Mouse (Mus musculus) megakaryocyte-erythroid progenitor cell, adult 5-6 weeks (primary cell): ENCODE results near the gene Irgq. TPM values are rescaled to one million over a fixed set of nuclear protein-coding genes. Genes with fewer than 3 reads are reported as not detected.

ENCODE experiments used
- ATAC-seq: replicated peaks from 2 replicates; pipeline ENCODE4 v1.8.0; 2016; ENCODE audit warnings: mild to moderate bottlenecking, inconsistent platforms; ENCODE audit not compliant: severe bottlenecking, poor library complexity, low FRiP score, low TSS enrichment
- total RNA-seq, 2 experiments: library from RNA; stranded (forward) in 1 of 2; stranded (reverse) in 1 of 2; fragments of 200-1000, 215-1000 nt in 1 of 2; fragments of >200 nt in 1 of 2; fragmentation: Nextera tagmentation in 1 of 2; gene quantifications; 2 replicates each; pipeline ENCODE4 v1.2.3; 2014 to 2017

Gene Irgq
- total RNA-seq, 2 experiments from 2014 or later, result 3.0 to 6.3 TPM

DNA sequence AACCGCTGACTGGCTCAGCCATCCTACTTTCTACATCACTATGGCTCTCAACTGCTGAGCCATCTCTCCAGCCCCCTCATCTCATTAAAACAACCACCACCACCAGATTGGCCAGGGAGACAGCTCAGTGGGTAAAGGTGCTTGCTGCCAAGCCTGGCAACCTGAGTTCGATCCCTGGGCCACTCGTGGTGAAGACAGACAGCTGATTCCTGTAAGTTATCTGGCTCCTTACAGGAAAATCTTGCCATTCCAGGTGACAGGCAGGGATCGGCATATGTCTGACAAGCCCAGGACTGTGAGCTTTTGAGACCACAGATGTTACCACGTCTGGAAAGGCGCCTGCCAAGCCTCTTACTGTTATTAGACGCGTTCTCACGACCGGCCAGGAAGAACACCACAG is 47.3 kb downstream of the Irgq start:
- no peak for ATAC-seq

DNA sequence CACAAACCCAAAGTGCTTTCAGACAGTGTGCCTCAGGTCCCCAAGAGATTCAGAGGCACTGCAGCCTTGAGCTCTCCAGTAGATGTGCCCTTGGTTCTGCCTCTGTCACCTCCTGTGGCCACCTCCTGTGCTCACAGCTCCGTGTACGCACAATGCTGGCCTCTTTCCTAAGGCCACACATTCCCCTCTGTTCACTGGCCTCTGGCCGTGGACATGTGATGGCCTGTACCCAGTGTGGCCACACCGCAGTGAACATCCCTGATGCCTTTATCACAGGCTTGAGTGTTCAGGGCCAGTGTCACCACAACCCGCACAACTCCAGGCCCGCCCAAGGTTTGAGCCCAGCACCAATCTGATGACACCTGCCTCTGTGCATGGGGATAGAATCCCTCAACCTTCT is 54.4 kb downstream of the Irgq start:
- no peak for ATAC-seq

DNA sequence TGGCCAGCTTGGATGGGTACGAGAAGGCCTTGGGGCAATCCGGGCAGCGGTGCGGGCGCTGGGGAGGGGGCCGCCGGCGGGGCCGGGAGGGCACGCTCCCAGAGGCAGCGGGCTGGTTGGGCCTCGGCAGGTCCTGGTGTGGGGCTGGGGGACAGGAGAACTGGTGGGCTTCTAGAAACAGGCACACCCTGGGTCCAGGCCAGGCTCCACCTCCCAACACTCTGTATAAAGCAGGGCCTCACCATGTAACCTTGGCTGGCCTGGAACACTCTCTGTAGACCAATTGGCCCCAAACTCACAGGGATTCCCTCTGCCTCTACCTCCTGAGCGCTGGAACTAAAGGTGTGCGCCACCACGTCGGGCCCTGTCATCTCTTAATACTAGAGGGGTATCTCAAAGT is 55.5 kb downstream of the Irgq start:
- ATAC-seq, result no peak

DNA sequence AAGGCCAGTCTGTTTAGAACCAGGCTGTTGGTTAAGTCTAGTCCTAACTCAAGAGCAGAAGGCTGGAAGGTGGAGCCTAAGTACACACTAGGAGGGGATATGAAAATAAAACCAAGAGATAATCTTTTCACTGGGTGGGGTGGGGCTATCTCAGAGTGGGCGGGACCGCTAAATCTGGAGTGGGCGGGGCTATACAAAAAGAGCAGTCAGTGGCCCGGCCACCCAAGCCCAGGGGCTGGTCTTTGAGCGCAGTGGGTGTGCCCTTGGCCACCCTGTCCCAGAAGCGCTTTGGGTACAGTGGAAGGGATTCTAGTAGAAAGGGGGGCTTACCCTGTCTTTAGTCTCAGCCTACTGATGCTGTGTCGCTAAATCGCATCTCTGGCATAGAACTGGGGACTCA is 56.3 kb downstream of the Irgq start:
- ATAC-seq, result peak; percentile 68

DNA sequence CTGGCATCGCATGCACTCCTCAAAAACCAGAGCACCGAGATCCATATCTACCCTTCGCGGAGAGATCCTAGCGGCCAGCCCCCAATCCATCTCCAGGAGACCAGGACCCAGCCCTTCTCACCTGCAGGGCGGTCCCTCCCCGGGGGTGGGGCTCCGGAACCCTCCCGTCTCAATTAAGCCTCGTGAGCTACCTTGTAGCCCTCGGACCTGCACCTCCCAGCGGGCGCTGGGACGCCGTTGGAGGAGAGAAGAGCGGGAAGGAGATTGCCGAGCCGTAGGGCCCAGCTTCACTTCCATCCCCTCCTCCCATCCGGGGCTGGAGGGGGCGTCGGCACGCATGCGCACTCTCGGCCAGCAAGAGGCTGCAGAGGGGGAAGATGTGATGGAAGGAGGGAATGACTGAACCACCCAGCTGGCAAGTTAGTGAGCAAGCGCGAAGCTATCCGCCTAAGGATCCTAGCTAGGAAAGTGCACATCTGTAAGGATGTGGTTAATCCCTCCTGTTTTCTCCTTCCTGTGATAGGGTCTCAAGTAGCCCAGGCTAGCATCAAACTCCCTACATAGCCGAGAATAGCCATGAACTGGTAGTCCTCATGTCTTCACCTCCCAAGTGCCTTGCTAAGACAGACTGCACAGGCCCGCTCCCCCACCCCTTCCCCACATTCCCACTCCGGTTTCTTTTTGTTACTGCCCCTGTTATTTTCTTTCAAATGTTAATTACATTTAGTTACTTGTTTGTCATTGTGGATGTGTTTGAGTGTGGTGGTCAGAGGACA is 57.0 kb downstream of the Irgq start, which contains the start of the genes Ethe1 and Zfp575:
TSS of gene Ethe1 (plus strand) at position 214 of the 776 bp plus-strand sequence.
TSS of gene Zfp575 (minus strand) at position 312 of the 776 bp plus-strand sequence.
- ATAC-seq, result no peak

Other genes starting within 250 kb of the Irgq start
- 9.3 and 10.9 TPM in 2 replicates for gene Zfp61, start 229.5 kb upstream of the Irgq start, total RNA-seq (2014; fragmentation: Nextera tagmentation)
- 16.0 and 47.7 TPM in 2 replicates for gene Zfp61, start 229.5 kb upstream of the Irgq start, total RNA-seq (2017)
- 3.3 and 6.7 TPM in 2 replicates for gene Zfp94, start 214.0 kb upstream of the Irgq start, total RNA-seq (2014; fragmentation: Nextera tagmentation)
- 3.0 and 4.4 TPM in 2 replicates for gene Zfp94, start 214.0 kb upstream of the Irgq start, total RNA-seq (2017)
- gene Tescl, start 196.8 kb upstream of the Irgq start, total RNA-seq (2014; fragmentation: Nextera tagmentation), result not detected in 2 replicates
- gene Tescl, start 196.8 kb upstream of the Irgq start, total RNA-seq (2017), result not detected in 2 replicates
- not detected in 2 replicates for gene Lypd5, start 181.5 kb upstream of the Irgq start, total RNA-seq (2014; fragmentation: Nextera tagmentation)
- gene Lypd5, start 181.5 kb upstream of the Irgq start, total RNA-seq (2017), result not detected in 2 replicates
- 120 and 147 TPM in 2 replicates for gene Kcnn4, start 160.4 kb upstream of the Irgq start, total RNA-seq (2014; fragmentation: Nextera tagmentation)
- gene Kcnn4, start 160.4 kb upstream of the Irgq start, total RNA-seq (2017), result 121 and 155 TPM in 2 replicates
- gene Smg9, start 131.1 kb upstream of the Irgq start, total RNA-seq (2014; fragmentation: Nextera tagmentation), result 32.7 and 41.2 TPM in 2 replicates
- gene Smg9, start 131.1 kb upstream of the Irgq start, total RNA-seq (2017), result 11.2 and 26.3 TPM in 2 replicates
- not detected in 2 replicates for gene Irgc1, start 78.4 kb upstream of the Irgq start, total RNA-seq (2014; fragmentation: Nextera tagmentation)
- not detected in 2 replicates for gene Irgc1, start 78.4 kb upstream of the Irgq start, total RNA-seq (2017)
- 2.3 and 5.4 TPM in 2 replicates for gene Plaur, start 68.2 kb upstream of the Irgq start, total RNA-seq (2014; fragmentation: Nextera tagmentation)
- gene Plaur, start 68.2 kb upstream of the Irgq start, total RNA-seq (2017), result 2.2 and 2.5 TPM in 2 replicates
- 0.27 TPM in 1 of 2 replicates, not detected in the other for gene Cadm4, start 48.7 kb upstream of the Irgq start, total RNA-seq (2014; fragmentation: Nextera tagmentation)
- not detected in 2 replicates for gene Cadm4, start 48.7 kb upstream of the Irgq start, total RNA-seq (2017)
- gene Zfp428, start 23.7 kb upstream of the Irgq start, total RNA-seq (2014; fragmentation: Nextera tagmentation), result 3.5 and 4.0 TPM in 2 replicates
- 3.1 and 9.7 TPM in 2 replicates for gene Zfp428, start 23.7 kb upstream of the Irgq start, total RNA-seq (2017)
- not detected in 2 replicates for gene AC161166.1, start 18.2 kb upstream of the Irgq start, total RNA-seq (2014; fragmentation: Nextera tagmentation)
- gene AC161166.1, start 18.2 kb upstream of the Irgq start, total RNA-seq (2017), result not detected in 2 replicates
- gene Pinlyp, start 15.4 kb downstream of the Irgq start, total RNA-seq (2014; fragmentation: Nextera tagmentation), result not detected in 2 replicates
- not detected in 2 replicates for gene Pinlyp, start 15.4 kb downstream of the Irgq start, total RNA-seq (2017)
- 89.0 and 93.7 TPM in 2 replicates for gene Xrcc1, start 15.6 kb downstream of the Irgq start, total RNA-seq (2014; fragmentation: Nextera tagmentation)
- 20.7 and 36.6 TPM in 2 replicates for gene Xrcc1, start 15.6 kb downstream of the Irgq start, total RNA-seq (2017)
- 12.4 and 19.8 TPM in 2 replicates for gene Ethe1, start 56.9 kb downstream of the Irgq start, total RNA-seq (2014; fragmentation: Nextera tagmentation)
- 8.3 and 11.4 TPM in 2 replicates for gene Ethe1, start 56.9 kb downstream of the Irgq start, total RNA-seq (2017)
- 0.37 TPM in 1 of 2 replicates, not detected in the other for gene Zfp575, start 57.0 kb downstream of the Irgq start, total RNA-seq (2014; fragmentation: Nextera tagmentation)
- not detected in 2 replicates for gene Zfp575, start 57.0 kb downstream of the Irgq start, total RNA-seq (2017)
- 2.6 and 2.8 TPM in 2 replicates for gene Phldb3, start 80.1 kb downstream of the Irgq start, total RNA-seq (2014; fragmentation: Nextera tagmentation)
- 6.8 and 9.7 TPM in 2 replicates for gene Phldb3, start 80.1 kb downstream of the Irgq start, total RNA-seq (2017)
- gene Lypd3, start 105.9 kb downstream of the Irgq start, total RNA-seq (2014; fragmentation: Nextera tagmentation), result not detected in 2 replicates
- not detected in 2 replicates for gene Lypd3, start 105.9 kb downstream of the Irgq start, total RNA-seq (2017)
- not detected in 2 replicates for gene Tex101, start 146.0 kb downstream of the Irgq start, total RNA-seq (2014; fragmentation: Nextera tagmentation)
- not detected in 2 replicates for gene Tex101, start 146.0 kb downstream of the Irgq start, total RNA-seq (2017)
- not detected in 2 replicates for gene BC049730, start 178.6 kb downstream of the Irgq start, total RNA-seq (2014; fragmentation: Nextera tagmentation)
- not detected in 2 replicates for gene BC049730, start 178.6 kb downstream of the Irgq start, total RNA-seq (2017)
- not detected in 2 replicates for gene Gm4763, start 196.2 kb downstream of the Irgq start, total RNA-seq (2014; fragmentation: Nextera tagmentation)
- not detected in 2 replicates for gene Gm4763, start 196.2 kb downstream of the Irgq start, total RNA-seq (2017)
- gene Cd177, start 229.6 kb downstream of the Irgq start, total RNA-seq (2014; fragmentation: Nextera tagmentation), result 3.2 TPM in 1 of 2 replicates, not detected in the other
- gene Cd177, start 229.6 kb downstream of the Irgq start, total RNA-seq (2017), result 1.8 and 2.6 TPM in 2 replicates
- gene Ceacam10, start 246.5 kb downstream of the Irgq start, total RNA-seq (2014; fragmentation: Nextera tagmentation), result not detected in 2 replicates
- 6.4 TPM in 1 of 2 replicates, not detected in the other for gene Ceacam10, start 246.5 kb downstream of the Irgq start, total RNA-seq (2017)